Mouse (Mus musculus) G1E (cell line): ENCODE measurements around the gene Ints13. TPM values are rescaled to one million over a fixed set of nuclear protein-coding genes. Genes with fewer than 3 reads are reported as not detected.
"Not testable (repeated sequence)": the region's sequence is repeated elsewhere in the genome, so short reads cannot be mapped to it uniquely, and the experiment has no call there.

Source experiments
- ATAC-seq: 2 replicates; pipeline ENCODE4 v1.8.0; 2016; ENCODE audit warnings: mild to moderate bottlenecking; ENCODE audit not compliant: insufficient number of reproducible peaks, poor library complexity, low FRiP score, severe bottlenecking; ENCODE audit errors: extremely low read depth
- DNase-seq: peaks from one replicate; pipeline ENCODE4 v3.0.0; 2012; ENCODE audit warnings: low spot score
- H3K27me3 ChIP-seq: 2 replicates; pipeline ENCODE4 v1.6.1; 2012; ENCODE audit warnings: mild to moderate bottlenecking, low read length, inconsistent platforms; ENCODE audit not compliant: insufficient read depth
- H3K36me3 ChIP-seq: replicated peaks from 2 replicates; pipeline ENCODE3; 2012; ENCODE audit warnings: mild to moderate bottlenecking, inconsistent platforms
- H3K4me1 ChIP-seq: 2 replicates; pipeline ENCODE4 v1.6.1; 2012; ENCODE audit warnings: low read depth, low read length, inconsistent platforms, mixed read lengths; ENCODE audit not compliant: insufficient read depth
- H3K4me3 ChIP-seq: 2 replicates; pipeline ENCODE4 v1.5.1; 2012; ENCODE audit warnings: low read depth, mild to moderate bottlenecking, inconsistent platforms, low read length, moderate library complexity, mixed read lengths
- H3K9me3 ChIP-seq: replicated peaks from 2 replicates; pipeline ENCODE4 v1.6.1; 2012; ENCODE audit warnings: inconsistent platforms
- CTCF ChIP-seq: IDR thresholded peaks from 2 replicates; pipeline ENCODE4 v1.5.1; 2012; ENCODE audit warnings: low read depth, low read length, inconsistent platforms, mixed read lengths
- GATA1 ChIP-seq: IDR thresholded peaks from 2 replicates; pipeline ENCODE4 v1.6.1; 2012; ENCODE audit warnings: borderline replicate concordance, low read length, inconsistent platforms, mixed read lengths
- GATA2 ChIP-seq: IDR thresholded peaks from 2 replicates; pipeline ENCODE4 v1.6.1; 2012; ENCODE audit warnings: low read depth, low read length, inconsistent platforms, borderline replicate concordance
- POLR2AphosphoS5 ChIP-seq: IDR thresholded peaks from 2 replicates; pipeline ENCODE4 v1.6.1; 2012; ENCODE audit warnings: low read depth, low read length, inconsistent platforms; ENCODE audit not compliant: insufficient replicate concordance
- TAL1 ChIP-seq: conservative IDR thresholded peaks from 2 replicates; pipeline ENCODE4 v1.6.1; 2012; ENCODE audit warnings: low read depth, low read length, inconsistent platforms, mixed read lengths
- polyA plus RNA-seq: library from polyadenylated mRNA; stranded (reverse); fragments of >175 nt; gene quantifications from 2 replicates; pipeline ENCODE4 v1.2.3, GENCODE M21; 2012
- total RNA-seq, 2 experiments: library from RNA; stranded (forward) in 1 of 2; stranded (reverse) in 1 of 2; fragments of 200-1000 nt in 1 of 2; fragments of >200 nt in 1 of 2; fragmentation: Nextera tagmentation in 1 of 2; gene quantifications; 2 replicates each; pipeline ENCODE4 v1.2.3; 2014 to 2017

The Ints13 gene
- total and polyA plus RNA-seq, 3 experiments, result 24.4 to 137 (median 117) TPM

GRCm38 (mm10) chr6:146578586-146578985 lies 951 bp upstream of the Ints13 start:
- no peak for DNase-seq

GRCm38 (mm10) chr6:146578111-146578531 lies 486 bp upstream of the Ints13 start:
- TF ChIP-seq POLR2AphosphoS5 (no peak), GATA1 (no peak), TAL1 (no peak), CTCF (no peak)
- Histone ChIP-seq H3K9me3 (no peaks in the 10 kb centered on the region), H3K36me3 (peaks cover 24% of the 10 kb centered on the region), H3K4me3 (peak overlapping the region; percentile 99), H3K27me3 (no peaks in the 10 kb centered on the region), H3K4me1 (peaks cover 30% of the 10 kb centered on the region)
- peak; percentile 43 for DNase-seq
- ATAC-seq, result peak; percentile 50

More at GRCm38 (mm10) chr6:146578586-146578985, 951 bp upstream of the Ints13 start:
- peak overlapping the region; percentile 99 for H3K4me3 ChIP-seq
- ATAC-seq, result 0 out of 2 replicates have a peak, but pooled peaks have one; percentile 18
- no peaks in the 10 kb centered on the region for H3K27me3 ChIP-seq
- TF ChIP-seq GATA2 (no peak), TAL1 (no peak), POLR2AphosphoS5 (no peak), CTCF (no peak), GATA1 (no peak)
- H3K4me1 ChIP-seq, result peaks cover 30% of the 10 kb centered on the region
- H3K9me3 ChIP-seq, result no peaks in the 10 kb centered on the region
- peaks cover 26% of the 10 kb centered on the region for H3K36me3 ChIP-seq

- Histone ChIP-seq H3K27me3 (no peaks in the 10 kb centered on the region), H3K9me3 (no peaks in the 10 kb centered on the region), H3K4me3 (peak within 1 kb of the TSS; percentile 99), H3K4me1 (peaks cover 26% of the 10 kb centered on the region), H3K36me3 (peaks cover 21% of the 10 kb centered on the region)
- TF ChIP-seq CTCF (no peak), GATA1 (no peak), GATA2 (no peak), TAL1 (no peak), POLR2AphosphoS5 (no peak)
- no peak for DNase-seq
- no peak for ATAC-seq
These were observed 732 bp downstream of the Ints13 start, which contains the start of gene Fgfr1op2 for GRCm38 (mm10) chr6:146576903-146577302. Gene Fgfr1op2 (plus strand): TSS chr6:146577203.

- TF ChIP-seq CTCF (no peak), TAL1 (no peak), GATA1 (no peak), POLR2AphosphoS5 (no peak), GATA2 (no peak)
- H3K9me3 ChIP-seq, result no peaks in the 10 kb centered on the region
- no peaks in the 10 kb centered on the region for H3K27me3 ChIP-seq
- ATAC-seq (no peak), DNase-seq (no peak)
- peaks cover 47% of the 10 kb centered on the region for H3K36me3 ChIP-seq
- peaks cover 19% of the 10 kb centered on the region for H3K4me1 ChIP-seq
- H3K4me3 ChIP-seq, result no peak overlapping the region
These were observed 5.6 kb downstream of the Ints13 start for GRCm38 (mm10) chr6:146572073-146572472.

- H3K36me3 ChIP-seq, result peaks cover 69% of the 10 kb centered on the region
- not testable (repeated sequence) for H3K4me1 ChIP-seq, ATAC-seq, DNase-seq, H3K4me3 ChIP-seq, H3K9me3 ChIP-seq, H3K27me3 ChIP-seq
These were observed 15.2 kb downstream of the Ints13 start for GRCm38 (mm10) chr6:146562461-146562860.

- H3K4me3 ChIP-seq, result no peak overlapping the region
- no peak for ATAC-seq
- TF ChIP-seq TAL1 (no peak), CTCF (no peak), GATA1 (no peak), POLR2AphosphoS5 (no peak), GATA2 (no peak)
- no peaks in the 10 kb centered on the region for H3K4me1 ChIP-seq
- peaks cover 73% of the 10 kb centered on the region for H3K36me3 ChIP-seq
- no peaks in the 10 kb centered on the region for H3K27me3 ChIP-seq
- H3K9me3 ChIP-seq, result no peaks in the 10 kb centered on the region
- DNase-seq, result no peak
These were observed 26.3 kb downstream of the Ints13 start for GRCm38 (mm10) chr6:146551326-146551725.

DNA sequence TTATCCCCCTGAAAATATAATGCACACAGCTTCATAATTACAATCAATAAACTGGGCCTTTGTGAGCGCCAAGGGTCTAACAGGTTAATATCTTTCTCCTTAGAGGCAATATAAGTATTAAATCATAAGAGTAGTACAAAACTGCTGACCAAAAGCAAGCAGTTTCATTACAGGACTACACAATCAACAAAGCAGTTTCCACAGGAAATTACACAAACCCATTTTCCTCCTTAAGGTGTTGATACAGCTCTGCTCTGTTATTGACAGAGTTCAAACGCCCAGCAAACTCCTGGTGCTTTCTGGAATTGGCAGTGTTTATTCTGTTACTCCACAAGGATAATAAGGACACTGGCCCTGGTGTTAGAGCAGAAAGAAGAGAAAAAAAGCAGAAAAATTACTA lies 27.2 kb downstream of the Ints13 start:
- ATAC-seq (no peak), DNase-seq (no peak)
- Histone ChIP-seq H3K4me3 (no peak overlapping the region), H3K27me3 (no peaks in the 10 kb centered on the region), H3K9me3 (no peaks in the 10 kb centered on the region), H3K36me3 (peaks cover 65% of the 10 kb centered on the region), H3K4me1 (no peaks in the 10 kb centered on the region)
- TF ChIP-seq TAL1 (no peak), GATA1 (no peak)
